Mouse (Mus musculus) CH12.LX (cell line): ENCODE results near the gene Rbfox1. TPM values are rescaled to one million over a fixed set of nuclear protein-coding genes. Genes with fewer than 3 reads are reported as not detected.

ENCODE experiments used
- DNase-seq: peaks from one replicate; pipeline ENCODE4 v3.0.0-alpha.2; 2013; ENCODE audit errors: extremely low read depth
- H3K27ac ChIP-seq: 2 replicates; pipeline ENCODE4 v1.5.1; 2012; ENCODE audit warnings: low read depth, mild to moderate bottlenecking, control low read depth, moderate library complexity; ENCODE audit not compliant: insufficient read depth
- H3K27me3 ChIP-seq: replicated peaks from 2 replicates; pipeline ENCODE3; 2012; ENCODE audit warnings: inconsistent platforms
- H3K36me3 ChIP-seq, 2 experiments: replicated peaks in 1 of 2; 2 replicates each; pipeline versions ENCODE3 to v1.6.1; 2012; ENCODE audit warnings: inconsistent platforms in 1 of 2, low read length in 1 of 2, mild to moderate bottlenecking in 1 of 2, mixed read lengths in 1 of 2, moderate library complexity in 1 of 2; ENCODE audit not compliant: control insufficient read depth in 1 of 2, insufficient read depth in 1 of 2
- H3K4me1 ChIP-seq, 2 experiments: 2 replicates each; pipeline ENCODE4 v1.6.1; 2012; ENCODE audit warnings: inconsistent platforms in 1 of 2, moderate library complexity in 1 of 2; ENCODE audit not compliant: insufficient read depth in 2 of 2, control insufficient read depth in 1 of 2
- H3K4me2 ChIP-seq: 2 replicates; pipeline ENCODE4 v1.6.1; 2012; ENCODE audit warnings: low read depth, mild to moderate bottlenecking, control low read depth; ENCODE audit not compliant: poor library complexity, insufficient read depth, severe bottlenecking
- H3K4me3 ChIP-seq, 3 experiments: fragments of 150-350 bp in 1 of 3; sonication (generic) in 1 of 3; replicated peaks in 1 of 3; 2 replicates each; pipeline versions ENCODE3 to v1.5.1; 2011 to 2012; ENCODE audit warnings: low read depth in 2 of 3, low read length in 2 of 3, mild to moderate bottlenecking in 2 of 3, moderate library complexity in 2 of 3, control low read depth in 1 of 3, improper control_type of control experiment in 1 of 3, inconsistent platforms in 1 of 3, mixed read lengths in 1 of 3; ENCODE audit not compliant: poor library complexity in 1 of 3
- H3K79me2 ChIP-seq: replicated peaks from 2 replicates; pipeline ENCODE4 v1.6.1; 2012; ENCODE audit warnings: mild to moderate bottlenecking, moderate library complexity; ENCODE audit not compliant: control insufficient read depth, poor library complexity, insufficient read depth, severe bottlenecking; ENCODE audit errors: extremely low read depth
- H3K9ac ChIP-seq: 2 replicates; pipeline ENCODE4 v1.6.1; 2012; ENCODE audit warnings: low read depth, mild to moderate bottlenecking, control low read depth, moderate library complexity; ENCODE audit not compliant: insufficient read depth
- H3K9me3 ChIP-seq: replicated peaks from 2 replicates; pipeline ENCODE3; 2012; ENCODE audit warnings: low read length, inconsistent platforms, mixed read lengths
- CHD2 ChIP-seq: IDR thresholded peaks from 2 replicates; pipeline ENCODE4 v1.6.1; 2011; ENCODE audit warnings: low read length, improper control_type of control experiment
- E2F4 ChIP-seq: IDR thresholded peaks from 2 replicates; pipeline ENCODE4 v1.6.1; 2011; ENCODE audit warnings: low read depth, low read length, improper control_type of control experiment; ENCODE audit not compliant: insufficient replicate concordance
- ELF1 ChIP-seq: IDR thresholded peaks from 2 replicates; pipeline ENCODE4 v1.6.1; 2014; ENCODE audit warnings: low read depth, mild to moderate bottlenecking, inconsistent platforms, low read length, improper control_type of control experiment
- ETS1 ChIP-seq: conservative IDR thresholded peaks from 2 replicates; pipeline ENCODE4 v1.6.1; 2012; ENCODE audit warnings: low read depth, mild to moderate bottlenecking, inconsistent platforms, low read length, improper control_type of control experiment, moderate library complexity
- HCFC1 ChIP-seq: IDR thresholded peaks from 2 replicates; pipeline ENCODE4 v1.6.1; 2012; ENCODE audit warnings: low read depth, mild to moderate bottlenecking, inconsistent platforms, low read length, improper control_type of control experiment
- IRF4 ChIP-seq: IDR thresholded peaks from 2 replicates; pipeline ENCODE4 v1.6.1; 2014; ENCODE audit warnings: low read depth, mild to moderate bottlenecking, inconsistent platforms, low read length, improper control_type of control experiment
- JUN ChIP-seq: IDR thresholded peaks from 2 replicates; pipeline ENCODE4 v1.6.1; 2011; ENCODE audit warnings: low read depth, mild to moderate bottlenecking, low read length, improper control_type of control experiment, moderate library complexity; ENCODE audit not compliant: insufficient read depth
- MAFK ChIP-seq: IDR thresholded peaks from 2 replicates; pipeline ENCODE4 v1.6.1; 2011; ENCODE audit warnings: low read length, improper control_type of control experiment; ENCODE audit not compliant: insufficient replicate concordance
- MAX ChIP-seq: IDR thresholded peaks from 2 replicates; pipeline ENCODE4 v1.6.1; 2011; ENCODE audit warnings: low read length, improper control_type of control experiment
- MEF2A ChIP-seq: IDR thresholded peaks from 2 replicates; pipeline ENCODE4 v1.6.1; 2014; ENCODE audit warnings: low read depth, mild to moderate bottlenecking, inconsistent platforms, low read length, improper control_type of control experiment, borderline replicate concordance
- MXI1 ChIP-seq: IDR thresholded peaks from 2 replicates; pipeline ENCODE4 v1.6.1; 2011; ENCODE audit warnings: mild to moderate bottlenecking, low read depth, low read length, improper control_type of control experiment
- NELFE ChIP-seq: IDR thresholded peaks from 2 replicates; pipeline ENCODE4 v1.6.1; 2011; ENCODE audit warnings: low read depth, low read length, improper control_type of control experiment
- NRF1 ChIP-seq: IDR thresholded peaks from 2 replicates; pipeline ENCODE4 v1.6.1; 2014; ENCODE audit warnings: low read depth, mild to moderate bottlenecking, inconsistent platforms, low read length, improper control_type of control experiment, moderate library complexity
- PAX5 ChIP-seq: IDR thresholded peaks from 2 replicates; pipeline ENCODE4 v1.6.1; 2012; ENCODE audit warnings: low read length, inconsistent platforms, mixed read lengths
- POLR2A ChIP-seq: IDR thresholded peaks from 2 replicates; pipeline ENCODE4 v1.6.1; 2011; ENCODE audit warnings: low read depth, mild to moderate bottlenecking, improper control_type of control experiment, low read length
- POLR2AphosphoS2 ChIP-seq: IDR thresholded peaks from 2 replicates; pipeline ENCODE4 v1.6.1; 2011; ENCODE audit warnings: low read depth, low read length, improper control_type of control experiment
- RCOR1 ChIP-seq: conservative IDR thresholded peaks from 2 replicates; pipeline ENCODE4 v1.6.1; 2012; ENCODE audit warnings: low read depth, mild to moderate bottlenecking, inconsistent platforms, low read length, improper control_type of control experiment
- SIN3A ChIP-seq: IDR thresholded peaks from 2 replicates; pipeline ENCODE4 v1.6.1; 2012; ENCODE audit warnings: low read length, improper control_type of control experiment, inconsistent platforms
- TBP ChIP-seq: conservative IDR thresholded peaks from 2 replicates; pipeline ENCODE4 v1.6.1; 2011; ENCODE audit warnings: low read depth, low read length, improper control_type of control experiment
- USF1 ChIP-seq: IDR thresholded peaks from 2 replicates; pipeline ENCODE4 v1.6.1; 2014; ENCODE audit warnings: low read depth, mild to moderate bottlenecking, inconsistent platforms, low read length, improper control_type of control experiment
- USF2 ChIP-seq: conservative IDR thresholded peaks from 2 replicates; pipeline ENCODE4 v1.6.1; 2011; ENCODE audit warnings: low read depth, low read length, improper control_type of control experiment
- ZNF384 ChIP-seq: IDR thresholded peaks from 2 replicates; pipeline ENCODE4 v1.6.1; 2012; ENCODE audit warnings: low read depth, low read length, improper control_type of control experiment, inconsistent platforms
- dilution Hi-C: fragments of 300-500 bp; cut with MboI; formaldehyde crosslinking; loops from 2 replicates; pipeline ENCODE4 v1.14.3; 2020; ENCODE audit warnings: low sequenced_read_pairs; ENCODE audit not compliant: extremely low pct_unique_long_range_greater_than_20kb, extremely low pct_ligation_motif_present
- in situ Hi-C: fragments of 300-500 bp; cut with MboI; formaldehyde crosslinking; loops from 3 replicates; pipeline ENCODE4 v1.14.3; 2019; ENCODE audit warnings: low sequenced_read_pairs, low pct_ligation_motif_present, low pct_unique_long_range_greater_than_20kb, mixed read lengths
- polyA plus RNA-seq: library from polyadenylated mRNA; unstranded; fragments of >175 nt; gene quantifications from 2 replicates; pipeline ENCODE4 v1.2.1, GENCODE M21; 2012; ENCODE audit warnings: low read depth; ENCODE audit not compliant: insufficient read length
- total RNA-seq, 2 experiments: library from RNA; depleted of rRNA; stranded (reverse); fragments of 300-350 nt in 1 of 2; fragments of >200 nt in 1 of 2; gene quantifications; 2 replicates each; pipeline ENCODE4 v1.2.3; 2012 to 2014

Rbfox1 gene
- total and polyA plus RNA-seq, 3 experiments: not detected

DNA sequence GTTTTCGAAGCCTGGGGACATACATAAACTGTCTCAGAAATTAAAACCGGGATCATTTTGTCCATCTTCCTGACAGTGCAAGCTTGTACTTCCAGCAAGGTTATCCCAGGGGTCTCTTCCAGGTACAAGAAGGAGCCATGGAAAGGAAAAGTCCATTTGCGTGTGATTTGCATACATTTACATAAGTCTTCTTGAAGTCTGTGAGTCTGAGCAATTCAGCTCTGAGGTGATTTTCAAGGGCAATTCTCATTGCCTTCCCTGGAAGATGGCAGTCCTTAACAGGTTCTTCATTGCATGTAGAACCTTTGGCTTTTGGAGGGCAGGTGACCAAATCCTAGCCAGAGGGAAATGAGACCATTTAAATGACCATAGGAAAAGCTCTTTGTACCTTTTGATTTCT is 1417.3 kb downstream of the Rbfox1 start:
- Histone ChIP-seq H3K4me2 (no peak overlapping the region), H3K9ac (no peak overlapping the region), H3K4me1 (no peaks in the 10 kb centered on the region), H3K79me2 (no peaks in the 10 kb centered on the region), H3K27ac (no peak overlapping the region), H3K27me3 (no peaks in the 10 kb centered on the region), H3K36me3 (no peaks in the 10 kb centered on the region), H3K9me3 (peaks cover 69% of the 10 kb centered on the region), H3K4me3 (no peak overlapping the region)
- dilution Hi-C loops: no loop called here
- in situ Hi-C loops: no loop called here
- no peak for DNase-seq
- TF ChIP-seq NRF1: no peak
- TF ChIP-seq ETS1: no peak
- no peak for TF ChIP-seq HCFC1
- TF ChIP-seq ZNF384: no peak
- TF ChIP-seq E2F4: no peak
- no peak for TF ChIP-seq POLR2A
- TF ChIP-seq RCOR1: no peak
- TF ChIP-seq ELF1: no peak
- TF ChIP-seq USF1: no peak
- TF ChIP-seq NELFE: no peak
- no peak for TF ChIP-seq POLR2AphosphoS2
- TF ChIP-seq TBP: no peak
- no peak for TF ChIP-seq MEF2A
- TF ChIP-seq PAX5: no peak
- TF ChIP-seq JUN: no peak
- TF ChIP-seq USF2: no peak
- TF ChIP-seq MAFK: no peak
- TF ChIP-seq, all 38 proteins: peak for 0

DNA sequence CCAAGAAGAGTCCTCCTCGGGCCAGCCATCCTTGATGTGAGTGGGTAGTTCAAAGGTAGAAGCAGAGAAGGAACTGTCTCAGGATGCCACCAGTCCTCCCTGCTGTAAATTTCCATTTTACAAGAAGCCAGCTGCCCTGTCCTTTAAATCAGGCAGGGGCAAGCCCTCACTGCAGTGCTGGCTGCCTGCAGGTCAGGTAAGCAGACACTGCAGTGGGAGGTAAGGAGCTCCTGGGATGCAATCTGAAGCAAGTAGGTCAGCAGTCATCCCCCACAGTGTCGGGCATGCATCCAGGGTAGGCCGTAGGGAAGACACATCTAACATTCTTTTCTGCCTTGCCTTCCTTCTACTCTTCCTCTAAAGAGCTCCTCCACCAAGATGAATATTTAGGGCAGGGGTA is 1444.0 kb downstream of the Rbfox1 start:
- H3K4me2 ChIP-seq: no peak overlapping the region
- H3K79me2 ChIP-seq: no peaks in the 10 kb centered on the region
- no peak overlapping the region for H3K4me3 ChIP-seq
- dilution Hi-C loops (no loop called here), in situ Hi-C loops (no loop called here)
- H3K9ac ChIP-seq: no peak overlapping the region
- DNase-seq: no peak
- TF ChIP-seq MAFK (no peak), IRF4 (no peak), CHD2 (no peak), NRF1 (no peak), MAX (no peak), ZNF384 (no peak), PAX5 (no peak), SIN3A (no peak), MXI1 (no peak)
- peaks cover 68% of the 10 kb centered on the region for H3K9me3 ChIP-seq
- H3K27ac ChIP-seq: no peak overlapping the region
- no peaks in the 10 kb centered on the region for H3K4me1 ChIP-seq
- H3K36me3 ChIP-seq: no peaks in the 10 kb centered on the region
- no peaks in the 10 kb centered on the region for H3K27me3 ChIP-seq
